In genomic region chr11:116296191-116296734, GRCm38 (mm10) we compare ENCODE assay signal across 19 mouse cellular contexts. TPM values are rescaled to one million over a fixed set of nuclear protein-coding genes. Genes with fewer than 3 reads are reported as not detected.
"Had no signal": no experiment of that assay in that cellular context is flagged by ENCODE, and none has a peak within 500 bp of the region (broad histone marks: within the 10 kb centered on the region; RNA-seq: fewer than 3 reads in every experiment).

No protein-coding gene starts in this region.

- DNase-seq: kidney, postnatal 25 days; layer of hippocampus, adult 9-11 months; layer of hippocampus, postnatal 36 days; lung, embryonic 14.5 days; lung, postnatal 10 days; right cerebral cortex, adult 18-20 months; right cerebral cortex, postnatal 25 days; spleen, adult 18-20 months; thymus, postnatal 4 days had no signal

- H3K4me3 ChIP-seq: limb, embryonic 15.5 days; liver, embryonic 12.5 days; midbrain, embryonic 10.5 days; midbrain, embryonic 15.5 days; neural tube, embryonic 13.5 days had no signal

- H3K4me1 ChIP-seq: midbrain, embryonic 15.5 days; neural tube, embryonic 13.5 days had no signal

- H3K9me3 ChIP-seq: limb, embryonic 15.5 days; liver, embryonic 12.5 days; midbrain, embryonic 10.5 days; midbrain, embryonic 15.5 days; neural tube, embryonic 13.5 days had no signal

- H3K27me3 ChIP-seq: limb, embryonic 15.5 days; liver, embryonic 12.5 days; midbrain, embryonic 15.5 days; neural tube, embryonic 13.5 days had no signal

- H3K27ac ChIP-seq: limb, embryonic 15.5 days; liver, embryonic 12.5 days; midbrain, embryonic 10.5 days; midbrain, embryonic 15.5 days; neural tube, embryonic 13.5 days had no signal

RNA-seq across cellular contexts. Expression of gene Galr2, which starts 15.5 kb away (rescaled TPM):
- total RNA-seq: layer of hippocampus, postnatal 36 days; left cerebral cortex, adult 8-10 months; left cerebral cortex, postnatal 25 days; monocyte, adult 5-6 weeks had no signal
- polyA plus RNA-seq: liver, embryonic 12.5 days; liver, embryonic 16.5 days; lung, embryonic 14.5 days had no signal

RNA-seq across cellular contexts. Expression of gene Foxj1, which starts 38.9 kb away (rescaled TPM):
- total RNA-seq: megakaryocyte, adult 5-6 weeks had no signal

RNA-seq across cellular contexts. Expression of gene Evpl, which starts 58.4 kb away (rescaled TPM):
- total RNA-seq: monocyte, adult 5-6 weeks had no signal
